Mouse (Mus musculus): Measurements from ENCODE around the gene Rpl36-ps4. TPM values are rescaled to one million over a fixed set of nuclear protein-coding genes. Genes with fewer than 3 reads are reported as not detected.

Rpl36-ps4 gene
- polyA plus RNA-seq, 1 experiment from 2014 or later = not detected

Other genes starting within 250 kb of the Rpl36-ps4 start
- gene Msh2, start 248.6 kb upstream of the Rpl36-ps4 start, polyA plus RNA-seq (2014; fragmentation: Nextera tagmentation; extraction: Ambion mirVana) = 23.5 and 26.9 TPM in 2 replicates
- not detected in 2 replicates for gene Kcnk12, start 123.0 kb upstream of the Rpl36-ps4 start, polyA plus RNA-seq (2014; fragmentation: Nextera tagmentation; extraction: Ambion mirVana)
- 27.0 and 29.8 TPM in 2 replicates for gene Msh6, start 54.1 kb downstream of the Rpl36-ps4 start, polyA plus RNA-seq (2014; fragmentation: Nextera tagmentation; extraction: Ambion mirVana)
- 15.9 and 20.7 TPM in 2 replicates for gene Fbxo11, start 144.3 kb downstream of the Rpl36-ps4 start, polyA plus RNA-seq (2014; fragmentation: Nextera tagmentation; extraction: Ambion mirVana)